ENCODE assay signal across 10 mouse cellular contexts in the genomic region with DNA sequence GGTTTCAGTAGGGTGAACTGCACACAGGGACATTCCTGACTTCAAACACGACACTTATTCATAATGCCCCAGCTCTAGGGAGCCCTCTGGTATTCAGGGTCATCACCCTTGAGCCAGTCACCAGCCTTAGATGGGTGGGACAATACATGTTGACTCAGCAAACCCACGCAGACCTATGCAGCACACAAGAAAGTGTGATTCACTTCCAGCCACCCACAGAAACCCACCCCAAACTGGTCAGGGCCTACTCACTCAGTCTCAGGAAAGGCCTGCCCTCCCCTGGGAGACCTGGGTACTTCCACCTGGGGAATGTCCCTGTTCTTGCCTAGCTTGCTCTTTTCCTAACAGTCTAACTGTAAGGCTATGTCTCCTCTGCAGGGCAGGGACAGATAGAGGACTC. TPM values are rescaled to one million over a fixed set of nuclear protein-coding genes. Genes with fewer than 3 reads are reported as not detected.
A peak's percentile ranks its signal among the peaks of the same experiment; 100 is the strongest.
DNase-seq lines count a peak whose midpoint lies in the region; ATAC-seq and TF ChIP-seq lines count a peak whose summit lies in the region.
"Had no signal": no experiment of that assay in that cellular context is flagged by ENCODE, and none has a peak within 500 bp of the region (broad histone marks: within the 10 kb centered on the region; RNA-seq: fewer than 3 reads in every experiment).

No protein-coding gene starts in this region.

- peak; percentile 31 for DNase-seq in hindbrain, embryonic 10.5 days (ENCODE audit: low spot score)
- no peak for DNase-seq in hindbrain, postnatal 0 days (ENCODE audit: low spot score)
- DNase-seq in NIH3T3 (ENCODE audit: low read depth) = peak; percentile 80
- peak; percentile 44 for DNase-seq in kidney, adult 2 months
- DNase-seq in adrenal gland, adult 2 months = no peak
- DNase-seq in cerebellum, adult 9-11 months = no peak
- DNase-seq: cerebellum, adult 8-10 months; heart, adult 11 months had no signal

- TF ChIP-seq CTCF in hindbrain, postnatal 0 days (IDR thresholded peaks at IDR 0.05; ENCODE audit: low read depth) = no peak
- TF ChIP-seq CTCF in kidney, adult 2 months (conservative IDR thresholded peaks at IDR 0.05; ENCODE audit: insufficient read depth, insufficient read length, low read depth, low read length) = peak; percentile 52

- H3K4me2 ChIP-seq in hindbrain, postnatal 0 days (ENCODE audit: low read depth, low read length) = no peak overlapping the region
- H3K4me2 ChIP-seq in liver, embryonic 15.5 days = no peak overlapping the region
- H3K4me2 ChIP-seq in midbrain, embryonic 13.5 days (replicated peaks) = no peak overlapping the region

- WGBS in hindbrain, embryonic 10.5 days = 25% methylated on average over 2 of the region's 2 CpGs
- WGBS in hindbrain, postnatal 0 days = 56% methylated on average over 2 of the region's 2 CpGs
- WGBS in kidney, adult 2 months = 14% methylated on average over 2 of the region's 2 CpGs
- WGBS in liver, embryonic 15.5 days (ENCODE audit: insufficient replicate concordance) = 31% methylated on average over 2 of the region's 2 CpGs
- 43% methylated on average over 2 of the region's 2 CpGs for WGBS in midbrain, embryonic 13.5 days

- H3K27ac ChIP-seq in hindbrain, embryonic 10.5 days = peak overlapping the region; percentile 72
- H3K27ac ChIP-seq in hindbrain, postnatal 0 days = no peak overlapping the region
- peak overlapping the region; percentile 94 for H3K27ac ChIP-seq in kidney, adult 2 months (ENCODE audit: insufficient read depth, low read depth, low read length)
- H3K27ac ChIP-seq in liver, embryonic 15.5 days (replicated peaks) = peak overlapping the region; percentile 84
- H3K27ac ChIP-seq in midbrain, embryonic 13.5 days = no peak overlapping the region

- no peak overlapping the region for H3K9ac ChIP-seq in hindbrain, postnatal 0 days (replicated peaks; ENCODE audit: low read length)
- H3K9ac ChIP-seq in liver, embryonic 15.5 days = no peak overlapping the region
- H3K9ac ChIP-seq in midbrain, embryonic 13.5 days (replicated peaks) = no peak overlapping the region

- peaks cover 53% of the 10 kb centered on the region for H3K4me1 ChIP-seq in hindbrain, embryonic 10.5 days (replicated peaks)
- H3K4me1 ChIP-seq in hindbrain, postnatal 0 days (ENCODE audit: insufficient read depth, low read length) = no peaks in the 10 kb centered on the region
- peaks cover 31% of the 10 kb centered on the region for H3K4me1 ChIP-seq in kidney, adult 2 months (ENCODE audit: control insufficient read depth, insufficient read depth, low read length)
- H3K4me1 ChIP-seq in liver, embryonic 15.5 days (replicated peaks) = peaks cover 48% of the 10 kb centered on the region
- peaks cover 5% of the 10 kb centered on the region; the same call in 1 of the 2 replicates for H3K4me1 ChIP-seq in midbrain, embryonic 13.5 days (replicated peaks)

- no peak for TF ChIP-seq POLR2A in kidney, adult 2 months (IDR thresholded peaks at IDR 0.05; ENCODE audit: low read depth, low read length)

- no peak for ATAC-seq in hindbrain, postnatal 0 days
- ATAC-seq in liver, embryonic 15.5 days (ENCODE audit: insufficient read depth) = no peak
- no peak for ATAC-seq in midbrain, embryonic 13.5 days

- peaks cover 25% of the 10 kb centered on the region for H3K27me3 ChIP-seq in hindbrain, embryonic 10.5 days (ENCODE audit: insufficient read depth, poor library complexity, severe bottlenecking)
- H3K27me3 ChIP-seq in hindbrain, postnatal 0 days (ENCODE audit: insufficient read depth, low read length) = no peaks in the 10 kb centered on the region
- no peaks in the 10 kb centered on the region for H3K27me3 ChIP-seq in kidney, adult 2 months (replicated peaks; ENCODE audit: control insufficient read depth, insufficient read depth, low read length)
- no peaks in the 10 kb centered on the region for H3K27me3 ChIP-seq in liver, embryonic 15.5 days
- H3K27me3 ChIP-seq in midbrain, embryonic 13.5 days = peaks cover 11% of the 10 kb centered on the region

- no peak overlapping the region for H3K4me3 ChIP-seq in hindbrain, embryonic 10.5 days
- no peak overlapping the region for H3K4me3 ChIP-seq in hindbrain, postnatal 0 days (ENCODE audit: low read length)
- no peak overlapping the region for H3K4me3 ChIP-seq in kidney, adult 2 months (ENCODE audit: insufficient read depth, low read depth, low read length)
- no peak overlapping the region for H3K4me3 ChIP-seq in liver, embryonic 15.5 days (replicated peaks)
- H3K4me3 ChIP-seq in midbrain, embryonic 13.5 days (replicated peaks) = no peak overlapping the region

- no peaks in the 10 kb centered on the region for H3K36me3 ChIP-seq in hindbrain, embryonic 10.5 days
- no peaks in the 10 kb centered on the region for H3K36me3 ChIP-seq in hindbrain, postnatal 0 days (ENCODE audit: insufficient read depth, low read length)
- H3K36me3 ChIP-seq in kidney, adult 2 months (ENCODE audit: control insufficient read depth, insufficient read depth, low read length) = no peaks in the 10 kb centered on the region
- H3K36me3 ChIP-seq in liver, embryonic 15.5 days (replicated peaks) = no peaks in the 10 kb centered on the region
- no peaks in the 10 kb centered on the region for H3K36me3 ChIP-seq in midbrain, embryonic 13.5 days

- H3K9me3 ChIP-seq in hindbrain, embryonic 10.5 days = no peaks in the 10 kb centered on the region
- no peaks in the 10 kb centered on the region for H3K9me3 ChIP-seq in hindbrain, postnatal 0 days (ENCODE audit: low read length)
- H3K9me3 ChIP-seq in liver, embryonic 15.5 days (replicated peaks) = no peaks in the 10 kb centered on the region
- no peaks in the 10 kb centered on the region for H3K9me3 ChIP-seq in midbrain, embryonic 13.5 days

RNA-seq across cellular contexts. Expression of a gene that starts 22.2 kb away (rescaled TPM):
- polyA plus RNA-seq in hindbrain, embryonic 10.5 days (2016; fragmentation: Nextera tagmentation; extraction: Ambion mirVana) = 34.9 and 43.0 TPM in 2 replicates
- total RNA-seq in hindbrain, postnatal 0 days (2014; rRNA removed) = 5.6 and 8.0 TPM in 2 replicates
- polyA plus RNA-seq in hindbrain, postnatal 0 days (2015; fragmentation: Nextera tagmentation; extraction: Ambion mirVana) = 6.2 TPM in 2 replicates
- 60.8 and 61.1 TPM in 2 replicates for polyA plus RNA-seq in kidney, adult 2 months (2012; rRNA removed)
- polyA plus RNA-seq in liver, embryonic 15.5 days (2015; fragmentation: Nextera tagmentation; extraction: Ambion mirVana) = 26.8 and 30.0 TPM in 2 replicates
- total RNA-seq in adrenal gland, adult 2 months (2021) = 10 to 100 TPM; 13.5 to 28.5 TPM
- 13.4 and 25.1 TPM in 2 replicates for polyA plus RNA-seq in adrenal gland, adult 2 months (2012; rRNA removed)
- polyA plus RNA-seq in midbrain, embryonic 13.5 days (2015; fragmentation: Nextera tagmentation; extraction: Ambion mirVana) = 5.6 and 7.1 TPM in 2 replicates

RNA-seq across cellular contexts. Expression of a gene that starts 48.7 kb away (rescaled TPM):
- 1.9 and 2.1 TPM in 2 replicates for polyA plus RNA-seq in hindbrain, embryonic 10.5 days (2016; fragmentation: Nextera tagmentation; extraction: Ambion mirVana)
- total RNA-seq in hindbrain, postnatal 0 days (2014; rRNA removed) = 0.05 and 0.14 TPM in 2 replicates
- 0.35 and 0.45 TPM in 2 replicates for polyA plus RNA-seq in hindbrain, postnatal 0 days (2015; fragmentation: Nextera tagmentation; extraction: Ambion mirVana)
- 0.74 and 1.4 TPM in 2 replicates for polyA plus RNA-seq in kidney, adult 2 months (2012; rRNA removed)
- 0.03 and 0.09 TPM in 2 replicates for polyA plus RNA-seq in liver, embryonic 15.5 days (2015; fragmentation: Nextera tagmentation; extraction: Ambion mirVana)
- total RNA-seq in adrenal gland, adult 2 months (2021) = under 1 TPM; 0.14 to 0.20 TPM
- 0.10 and 0.37 TPM in 2 replicates for polyA plus RNA-seq in adrenal gland, adult 2 months (2012; rRNA removed)
- polyA plus RNA-seq in midbrain, embryonic 13.5 days (2015; fragmentation: Nextera tagmentation; extraction: Ambion mirVana) = 0.11 TPM in 1 of 2 replicates, not detected in the other

RNA-seq across cellular contexts. Expression of a gene that starts 51.8 kb away (rescaled TPM):
- polyA plus RNA-seq in hindbrain, embryonic 10.5 days (2016; fragmentation: Nextera tagmentation; extraction: Ambion mirVana) = 0.09 TPM in 1 of 2 replicates, not detected in the other
- total RNA-seq in hindbrain, postnatal 0 days (2014; rRNA removed) = 0.10 TPM in 1 of 2 replicates, not detected in the other
- 0.11 and 0.13 TPM in 2 replicates for polyA plus RNA-seq in hindbrain, postnatal 0 days (2015; fragmentation: Nextera tagmentation; extraction: Ambion mirVana)
- polyA plus RNA-seq in kidney, adult 2 months (2012; rRNA removed) = 0.14 and 0.22 TPM in 2 replicates
- polyA plus RNA-seq in liver, embryonic 15.5 days (2015; fragmentation: Nextera tagmentation; extraction: Ambion mirVana) = not detected in 2 replicates
- not detected for total RNA-seq in adrenal gland, adult 2 months (2021)
- polyA plus RNA-seq in adrenal gland, adult 2 months (2012; rRNA removed) = 0.03 TPM in 1 of 2 replicates, not detected in the other
- polyA plus RNA-seq in midbrain, embryonic 13.5 days (2015; fragmentation: Nextera tagmentation; extraction: Ambion mirVana) = 0.08 TPM in 1 of 2 replicates, not detected in the other

Comparison
In these comparisons a context has a peak if more than half of its experiments do, and no peak if none do; other contexts are left out.
1. DNase-seq: peak in hindbrain, embryonic 10.5 days (single experiment), NIH3T3 (single experiment) and kidney, adult 2 months (single experiment); none in hindbrain, postnatal 0 days (single experiment), adrenal gland, adult 2 months (single experiment) and cerebellum, adult 9-11 months (single experiment).
2. H3K27ac ChIP-seq: peak in hindbrain, embryonic 10.5 days (single experiment), kidney, adult 2 months (single experiment) and liver, embryonic 15.5 days (single experiment); none in hindbrain, postnatal 0 days (single experiment) and midbrain, embryonic 13.5 days (single experiment).